Mouse (Mus musculus) stomach, postnatal 0 days (tissue): ENCODE results near the gene Slc16a13. TPM values are rescaled to one million over a fixed set of nuclear protein-coding genes. Genes with fewer than 3 reads are reported as not detected.

Experiments used
- ATAC-seq: fragments of 200-750 bp; cut with Nextera tagmentation; 2 replicates; pipeline ENCODE4 v1.8.0; 2017; ENCODE audit not compliant: low FRiP score, low TSS enrichment
- DNase-seq: peaks from one replicate; pipeline ENCODE4 v3.0.0-alpha.2; 2016; ENCODE audit warnings: low spot score
- H3K27ac ChIP-seq: fragments of 300-500 bp; sonication (generic); replicated peaks from 2 replicates; pipeline ENCODE4 v1.5.1; 2014; ENCODE audit warnings: mild to moderate bottlenecking, control low read depth
- H3K27me3 ChIP-seq: fragments of 300-500 bp; sonication (generic); 2 replicates; pipeline ENCODE4 v1.6.1; 2014; ENCODE audit warnings: low read length; ENCODE audit not compliant: control insufficient read depth, insufficient read depth
- H3K36me3 ChIP-seq: fragments of 300-500 bp; sonication (generic); 2 replicates; pipeline ENCODE4 v1.6.1; 2014; ENCODE audit warnings: low read length, mixed read lengths; ENCODE audit not compliant: control insufficient read depth, insufficient read depth
- H3K4me1 ChIP-seq: fragments of 300-500 bp; sonication (generic); replicated peaks from 2 replicates; pipeline ENCODE4 v1.6.1; 2014; ENCODE audit warnings: antibody characterized with exemption; ENCODE audit not compliant: control insufficient read depth, insufficient read depth
- H3K4me2 ChIP-seq: fragments of 300-500 bp; sonication (generic); replicated peaks from 2 replicates; pipeline ENCODE4 v1.6.1; 2014; ENCODE audit warnings: low read depth, mild to moderate bottlenecking, control low read depth, moderate library complexity
- H3K4me3 ChIP-seq: fragments of 300-500 bp; sonication (generic); 2 replicates; pipeline ENCODE4 v1.5.1; 2014; ENCODE audit warnings: low read depth, low read length, control low read depth
- H3K9ac ChIP-seq: fragments of 300-500 bp; sonication (generic); 2 replicates; pipeline ENCODE4 v1.6.1; 2014; ENCODE audit warnings: mild to moderate bottlenecking, low read length, control low read depth, mixed read lengths
- H3K9me3 ChIP-seq: fragments of 300-500 bp; sonication (generic); 2 replicates; pipeline ENCODE4 v1.6.1; 2016; ENCODE audit warnings: low read length; ENCODE audit not compliant: control insufficient read depth
- CTCF ChIP-seq: IDR thresholded peaks from 2 replicates; pipeline ENCODE4 v1.5.1; 2016; ENCODE audit warnings: antibody characterized with exemption, low read depth, mild to moderate bottlenecking, moderate library complexity
- EP300 ChIP-seq: optimal IDR thresholded peaks from 2 replicates; pipeline ENCODE3; 2016; ENCODE audit warnings: antibody characterized with exemption
- WGBS: fragments of 180-500 bp; shearing (Covaris S2); extraction: QIAGEN DNeasy Blood & Tissue Kit; methylation state at CpG from one replicate; pipeline ENCODE4 v1.1.7; 2014; 5-methylcytosine and 5-hydroxymethylcytosine counted together
- polyA plus RNA-seq: library from polyadenylated mRNA; unstranded; fragments of >200 nt; fragmentation: Nextera tagmentation; extraction: Ambion mirVana; gene quantifications from 2 replicates; pipeline ENCODE4 v1.2.1, GENCODE M21; 2015

Gene Slc16a13
- polyA plus RNA-seq: 5.7 and 6.1 TPM in 2 replicates

- H3K4me2 ChIP-seq: peak within 1 kb of the TSS; percentile 92
- under 1% methylated on average over 28 of the region's 28 CpGs for WGBS
- peak; percentile 95 for DNase-seq
- no peaks in the 10 kb centered on the region for H3K36me3 ChIP-seq
- H3K9me3 ChIP-seq: no peaks in the 10 kb centered on the region
- H3K4me1 ChIP-seq: no peaks in the 10 kb centered on the region
- peak within 1 kb of the TSS; percentile 48 for H3K4me3 ChIP-seq
- peak; percentile 92 for ATAC-seq
- H3K27me3 ChIP-seq: no peaks in the 10 kb centered on the region
- peak within 1 kb of the TSS; percentile 84 for H3K27ac ChIP-seq
- TF ChIP-seq CTCF (no peak), EP300 (no peak)
- H3K9ac ChIP-seq: peak within 1 kb of the TSS; percentile 67
These were observed at the start of gene Slc16a13 for GRCm38 (mm10) chr11:70220731-70221602. Gene Slc16a13 (minus strand): TSS chr11:70221064.

GRCm38 (mm10) chr11:70266405-70266804, 45.5 kb upstream of the Slc16a13 start:
- H3K9ac ChIP-seq: no peak overlapping the region
- no peaks in the 10 kb centered on the region for H3K9me3 ChIP-seq
- 0 out of 2 replicates have a peak, but pooled peaks have one; percentile 38 for ATAC-seq
- no peak overlapping the region for H3K4me3 ChIP-seq
- WGBS: 77% methylated on average over 1 of the region's 1 CpGs
- TF ChIP-seq CTCF (no peak), EP300 (no peak)
- no peaks in the 10 kb centered on the region for H3K36me3 ChIP-seq
- no peaks in the 10 kb centered on the region for H3K4me1 ChIP-seq
- no peak for DNase-seq
- no peaks in the 10 kb centered on the region for H3K27me3 ChIP-seq
- no peak overlapping the region for H3K4me2 ChIP-seq
- H3K27ac ChIP-seq: peak overlapping the region; percentile 49; the same call in 1 of the 2 replicates

GRCm38 (mm10) chr11:70265819-70266218, 45.0 kb upstream of the Slc16a13 start:
- Histone ChIP-seq H3K27ac (peak overlapping the region; percentile 49), H3K27me3 (no peaks in the 10 kb centered on the region), H3K4me2 (no peak overlapping the region), H3K4me3 (no peak overlapping the region), H3K36me3 (no peaks in the 10 kb centered on the region), H3K4me1 (no peaks in the 10 kb centered on the region), H3K9me3 (no peaks in the 10 kb centered on the region), H3K9ac (no peak overlapping the region)
- 49% methylated on average over 4 of the region's 4 CpGs for WGBS
- TF ChIP-seq EP300 (peak; percentile 34), CTCF (no peak)
- no peak for DNase-seq
- no peak for ATAC-seq

GRCm38 (mm10) chr11:70265252-70265651, 44.4 kb upstream of the Slc16a13 start:
- 35% methylated on average over 3 of the region's 3 CpGs for WGBS
- H3K9ac ChIP-seq: no peak overlapping the region
- H3K4me1 ChIP-seq: no peaks in the 10 kb centered on the region
- ATAC-seq (no peak), DNase-seq (no peak)
- H3K4me2 ChIP-seq: no peak overlapping the region
- no peak for TF ChIP-seq CTCF
- no peak for TF ChIP-seq EP300
- H3K4me3 ChIP-seq: no peak overlapping the region
- peak overlapping the region; percentile 49; the same call in 1 of the 2 replicates for H3K27ac ChIP-seq
- no peaks in the 10 kb centered on the region for H3K36me3 ChIP-seq
- no peaks in the 10 kb centered on the region for H3K27me3 ChIP-seq
- no peaks in the 10 kb centered on the region for H3K9me3 ChIP-seq

GRCm38 (mm10) chr11:70259035-70259434, 38.2 kb upstream of the Slc16a13 start:
- ATAC-seq (peak; percentile 65), DNase-seq (no peak)

More at GRCm38 (mm10) chr11:70259035-70259434, 38.2 kb upstream of the Slc16a13 start:
- no peaks in the 10 kb centered on the region for H3K4me1 ChIP-seq
- H3K36me3 ChIP-seq: no peaks in the 10 kb centered on the region
- H3K27me3 ChIP-seq: no peaks in the 10 kb centered on the region; the same call in 1 of the 2 replicates
- WGBS: 79% methylated on average over 4 of the region's 4 CpGs
- H3K4me2 ChIP-seq: no peak overlapping the region
- TF ChIP-seq EP300: no peak
- no peak for TF ChIP-seq CTCF
- H3K9me3 ChIP-seq: no peaks in the 10 kb centered on the region
- H3K9ac ChIP-seq: no peak overlapping the region
- no peak overlapping the region for H3K27ac ChIP-seq
- H3K4me3 ChIP-seq: no peak overlapping the region
